Mouse (Mus musculus) A20 (cell line): ENCODE data around the gene Sec62.
"Not testable (repeated sequence)": the region's sequence is repeated elsewhere in the genome, so short reads cannot be mapped to it uniquely, and the experiment has no call there.

Experiments used
- DNase-seq: peaks from one replicate; pipeline ENCODE4 v3.0.0-alpha.2; 2011; ENCODE audit warnings: low read depth, low spot score

Sec62 gene

DNA sequence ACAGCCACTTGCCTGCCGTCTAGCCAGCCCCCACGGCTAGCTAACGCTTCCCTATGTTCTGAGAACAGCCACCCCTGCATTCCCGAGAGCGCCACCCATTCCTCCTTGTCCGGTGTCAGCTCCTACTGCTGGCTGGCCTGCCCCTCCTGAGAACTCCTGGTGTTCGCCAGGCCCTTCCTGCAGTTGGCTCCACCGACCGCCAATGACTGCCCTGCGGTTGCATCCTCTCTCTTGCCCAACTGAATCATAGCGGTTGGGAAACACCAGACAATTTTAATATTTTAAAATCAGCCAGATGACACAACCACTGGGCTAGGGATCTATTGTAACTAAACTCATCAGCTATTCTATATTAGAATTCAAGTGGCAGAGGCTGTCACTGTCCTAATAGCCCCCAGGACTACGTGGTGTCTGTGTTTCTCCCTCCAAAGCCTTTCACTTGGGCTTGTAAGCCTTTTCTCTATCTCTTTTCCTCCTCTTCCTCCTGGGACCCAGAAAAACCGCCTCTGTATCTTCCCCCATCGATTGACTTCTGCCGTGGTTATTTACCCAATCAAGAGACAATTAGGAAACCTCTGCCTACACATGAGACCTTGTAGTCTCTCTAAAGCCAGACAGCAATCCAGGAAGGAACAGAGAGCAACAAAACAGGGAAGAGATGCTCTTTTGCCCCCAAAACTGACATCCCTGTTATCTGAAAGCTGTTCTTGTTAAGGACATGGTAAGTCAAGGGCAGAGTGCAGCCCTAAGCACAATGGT lies 39.4 kb downstream of the Sec62 start:
- no peak for DNase-seq

- no peak for DNase-seq
These were observed 40.6 kb downstream of the Sec62 start for GRCm38 (mm10) chr3:30833254-30833653.

DNA sequence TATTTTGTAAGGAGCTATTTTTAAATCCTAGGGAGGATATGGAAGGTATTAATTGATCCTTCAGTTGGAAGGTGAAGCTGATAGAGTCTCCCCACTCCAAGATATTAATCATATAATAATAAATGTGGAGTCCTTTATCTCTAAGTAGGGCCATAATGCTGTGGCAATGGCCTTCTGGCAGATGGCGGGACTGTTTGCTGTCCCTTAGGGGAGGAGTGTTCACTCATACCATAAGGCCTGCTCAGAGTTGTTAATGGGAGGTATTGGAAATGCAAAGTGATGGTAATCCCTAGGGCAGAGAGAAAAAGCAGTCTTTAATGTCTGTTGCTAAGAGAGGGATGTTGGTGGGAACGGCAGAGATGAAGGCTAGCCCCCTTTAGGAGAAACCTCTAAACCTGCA lies 53.1 kb downstream of the Sec62 start:
- DNase-seq = no peak

GRCm38 (mm10) chr3:30847413-30847812 lies 54.7 kb downstream of the Sec62 start:
- DNase-seq = no peak

- no peak for DNase-seq
These were observed 58.7 kb downstream of the Sec62 start for GRCm38 (mm10) chr3:30851422-30851821.

GRCm38 (mm10) chr3:30853596-30853995 lies 60.9 kb downstream of the Sec62 start:
- no peak for DNase-seq

DNA sequence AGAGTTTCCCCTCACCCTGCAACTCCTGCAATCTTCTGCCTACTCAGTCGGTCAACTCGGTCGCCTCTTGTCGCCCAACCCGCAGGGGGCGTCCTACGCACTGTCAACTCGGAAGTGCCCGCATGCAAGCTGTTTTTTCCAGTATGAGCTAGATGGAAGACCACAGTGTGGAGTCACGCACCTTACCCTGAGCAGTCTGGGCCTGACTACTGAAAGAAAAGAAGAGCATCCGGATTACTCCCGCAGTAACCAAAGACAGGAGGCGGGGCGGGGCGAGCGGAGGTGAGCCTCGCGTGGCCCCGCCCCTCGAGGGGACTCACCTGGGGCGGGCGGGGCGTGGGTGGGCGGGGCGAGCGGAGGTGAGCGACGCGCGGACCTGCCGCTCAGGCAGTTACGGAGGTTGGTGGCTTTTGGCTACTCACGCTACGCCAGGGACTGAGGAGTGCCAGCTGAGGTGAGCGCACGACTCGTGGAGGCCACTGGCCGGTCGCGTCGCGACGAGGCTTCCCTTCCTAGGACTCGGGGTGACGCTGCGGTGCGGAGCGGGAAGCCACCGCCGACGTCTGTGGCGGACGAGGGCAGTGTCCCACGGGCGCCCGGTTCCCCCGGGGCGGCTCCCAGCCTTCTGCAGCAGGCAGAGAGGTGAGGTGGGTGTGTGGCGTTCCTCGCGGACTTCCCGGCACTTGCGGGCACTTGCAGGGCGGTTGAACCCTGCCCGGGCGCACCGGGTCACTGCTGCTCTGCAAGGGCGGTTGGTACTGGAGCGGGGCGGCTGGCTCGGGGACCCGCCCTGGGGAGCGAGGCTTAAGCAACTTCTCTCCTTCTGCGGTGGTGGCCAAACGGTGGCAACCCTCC lies 63.2 kb downstream of the Sec62 start, which contains the start of gene Gpr160:
Gene Gpr160, plus strand, starts transcription at position 347 of the 855 bp plus-strand sequence.
- peak; percentile 85 for DNase-seq

- not testable (repeated sequence) for DNase-seq
These were observed 66.9 kb downstream of the Sec62 start for GRCm38 (mm10) chr3:30859599-30859998.

DNA sequence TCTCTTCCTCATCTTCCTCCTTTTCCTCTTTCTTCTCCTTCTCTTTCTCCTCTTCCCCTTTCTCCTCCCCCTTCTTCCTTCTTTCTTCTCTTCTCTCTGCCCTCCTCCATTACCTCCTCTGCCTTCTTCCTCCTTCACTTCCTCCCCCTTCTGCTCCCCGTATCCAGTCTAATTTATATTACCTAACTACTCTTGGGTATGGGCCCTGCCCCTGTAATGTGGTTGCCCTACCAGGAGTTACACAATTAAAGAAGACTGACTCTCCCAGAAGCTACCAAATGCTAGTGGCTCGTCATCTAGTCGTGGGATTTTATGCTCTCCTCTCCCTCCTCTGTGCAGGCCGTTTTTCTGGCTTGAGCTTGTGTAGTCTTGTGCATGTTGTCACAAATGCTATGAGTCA lies 68.0 kb downstream of the Sec62 start:
- no peak for DNase-seq

- no peak for DNase-seq
These were observed 71.2 kb downstream of the Sec62 start for GRCm38 (mm10) chr3:30863712-30864435.

GRCm38 (mm10) chr3:30864640-30865039 lies 72.0 kb downstream of the Sec62 start:
- peak; percentile 60 for DNase-seq

DNA sequence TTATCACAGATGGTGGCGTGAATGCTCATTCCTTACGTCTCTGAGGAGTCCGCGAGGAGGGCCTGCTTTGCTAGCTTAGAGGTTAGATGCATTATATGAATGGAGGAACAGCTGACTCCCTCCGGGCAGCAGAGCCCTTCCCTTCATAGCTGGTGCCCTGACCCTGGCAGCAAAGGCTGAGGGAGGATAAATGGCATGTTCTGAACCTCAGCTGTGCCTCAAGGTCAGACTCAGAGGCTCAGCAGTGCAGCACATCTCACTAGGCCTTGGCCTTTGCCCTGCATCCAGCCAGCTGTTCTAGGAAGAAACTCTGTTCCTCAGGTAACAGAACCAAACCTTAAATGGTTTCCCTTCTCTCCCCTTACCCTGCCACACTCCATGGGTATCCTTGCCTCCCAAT lies 75.5 kb downstream of the Sec62 start:
- DNase-seq = no peak

DNA sequence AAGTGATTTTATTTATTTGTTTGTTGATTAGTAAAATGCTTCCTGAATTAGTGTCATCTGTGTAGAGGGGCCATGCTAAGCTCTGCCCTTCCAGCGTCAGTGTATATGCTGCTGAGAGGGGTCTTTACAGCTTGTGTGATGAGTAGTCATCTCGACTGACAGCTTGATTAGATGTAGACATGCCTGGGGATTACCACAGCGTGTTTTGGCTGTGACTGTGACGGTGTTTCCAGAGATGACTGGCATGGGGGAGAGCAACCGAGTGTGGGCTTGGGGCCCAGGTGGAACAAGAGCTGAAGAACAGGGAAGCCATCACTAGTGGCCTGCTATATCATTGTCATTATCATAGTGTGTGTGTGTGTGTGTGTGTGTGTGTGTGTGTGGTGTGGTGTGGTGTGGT lies 76.0 kb downstream of the Sec62 start:
- DNase-seq = no peak

DNA sequence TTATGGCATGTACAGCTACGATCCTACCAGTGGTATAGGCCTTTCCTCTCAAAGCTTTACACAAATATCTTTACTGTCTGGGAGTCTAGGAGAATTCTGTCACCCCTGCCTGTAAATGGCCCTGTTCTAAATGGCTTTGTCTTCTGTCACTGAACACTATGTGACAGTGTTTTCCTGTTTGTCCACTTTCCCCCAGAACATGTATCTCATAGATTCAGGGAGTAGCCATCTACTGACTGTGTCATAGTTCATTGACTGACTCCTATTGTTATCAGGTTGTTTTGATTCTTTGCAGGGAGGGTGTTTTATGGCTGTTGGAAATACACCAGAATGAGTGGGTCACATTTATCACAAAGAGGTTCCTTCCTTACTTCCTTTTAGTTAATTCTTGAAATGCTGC lies 77.3 kb downstream of the Sec62 start:
- DNase-seq = no peak
